Mouse (Mus musculus): Measurements from ENCODE around the gene Prmt8. TPM values are rescaled to one million over a fixed set of nuclear protein-coding genes. Genes with fewer than 3 reads are reported as not detected.

Gene Prmt8
- polyA plus RNA-seq, 1 experiment from 2014 or later = not detected

DNA sequence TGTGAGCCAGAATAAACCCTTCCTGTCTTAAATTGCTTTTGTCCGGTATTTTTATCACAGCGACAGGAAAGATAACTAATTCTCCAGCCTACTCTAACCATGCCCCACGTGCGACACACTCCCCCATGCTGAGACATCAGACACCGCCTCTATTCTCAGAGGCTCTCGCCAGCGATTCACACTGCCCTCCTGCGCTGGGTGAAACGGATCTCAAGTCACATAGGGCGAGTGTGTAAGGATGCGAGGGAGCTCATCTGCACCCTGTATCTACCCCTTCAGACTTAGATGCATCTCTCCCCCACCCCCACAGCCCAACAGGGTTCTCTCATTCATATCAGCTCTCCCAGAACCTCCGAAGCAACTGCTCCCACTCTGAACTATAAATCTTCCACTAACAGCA lies 12.4 kb downstream of the Prmt8 start:
- no peaks in the 10 kb centered on the region for H3K4me1 ChIP-seq (ENCODE audit: insufficient read depth)
- DNase-seq = no peak
- TF ChIP-seq CTCF (IDR thresholded peaks at IDR 0.05; ENCODE audit: low read depth) = no peak
- H3K9me3 ChIP-seq (ENCODE audit: low read depth, low read length) = no peaks in the 10 kb centered on the region
- no peak overlapping the region for H3K4me2 ChIP-seq
- ATAC-seq (ENCODE audit: insufficient read depth) = no peak
- H3K9ac ChIP-seq = no peak overlapping the region
- no peaks in the 10 kb centered on the region for H3K36me3 ChIP-seq (ENCODE audit: insufficient read depth)
- H3K27ac ChIP-seq (ENCODE audit: low read depth) = no peak overlapping the region
- no peak overlapping the region for H3K4me3 ChIP-seq (ENCODE audit: low read depth, low read length)
- H3K27me3 ChIP-seq (ENCODE audit: insufficient read depth, low read length) = no peaks in the 10 kb centered on the region
- WGBS = 31% methylated on average over 12 of the region's 12 CpGs

DNA sequence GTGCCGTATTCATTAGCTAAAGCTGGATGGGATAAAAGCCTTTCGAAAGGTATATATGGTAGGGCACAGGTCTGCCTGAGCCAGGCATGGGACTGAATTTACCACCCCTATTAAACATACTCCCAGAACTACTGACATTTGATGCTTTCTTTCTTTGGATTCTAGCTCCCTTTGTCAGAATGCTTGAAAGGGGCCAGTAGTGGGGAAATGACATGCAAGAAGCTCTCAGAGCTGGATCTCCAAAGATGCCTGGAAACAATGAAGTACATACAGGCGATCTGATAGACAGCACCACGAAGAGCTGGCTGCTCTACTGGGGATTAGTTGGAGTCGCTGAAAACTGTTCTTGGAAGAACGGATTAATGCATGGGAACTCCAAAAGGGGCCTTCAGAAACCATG lies 16.0 kb downstream of the Prmt8 start:
- Histone ChIP-seq H3K27me3 (ENCODE audit: insufficient read depth, low read length) (no peaks in the 10 kb centered on the region), H3K9me3 (ENCODE audit: low read depth, low read length) (no peaks in the 10 kb centered on the region), H3K27ac (ENCODE audit: low read depth) (no peak overlapping the region), H3K4me2 (no peak overlapping the region), H3K9ac (no peak overlapping the region), H3K4me1 (ENCODE audit: insufficient read depth) (no peaks in the 10 kb centered on the region), H3K36me3 (ENCODE audit: insufficient read depth) (no peaks in the 10 kb centered on the region), H3K4me3 (ENCODE audit: low read depth, low read length) (no peak overlapping the region)
- no peak for TF ChIP-seq CTCF (IDR thresholded peaks at IDR 0.05; ENCODE audit: low read depth)
- ATAC-seq (ENCODE audit: insufficient read depth) (no peak), DNase-seq (no peak)
- 78% methylated on average over 6 of the region's 6 CpGs for WGBS

DNA sequence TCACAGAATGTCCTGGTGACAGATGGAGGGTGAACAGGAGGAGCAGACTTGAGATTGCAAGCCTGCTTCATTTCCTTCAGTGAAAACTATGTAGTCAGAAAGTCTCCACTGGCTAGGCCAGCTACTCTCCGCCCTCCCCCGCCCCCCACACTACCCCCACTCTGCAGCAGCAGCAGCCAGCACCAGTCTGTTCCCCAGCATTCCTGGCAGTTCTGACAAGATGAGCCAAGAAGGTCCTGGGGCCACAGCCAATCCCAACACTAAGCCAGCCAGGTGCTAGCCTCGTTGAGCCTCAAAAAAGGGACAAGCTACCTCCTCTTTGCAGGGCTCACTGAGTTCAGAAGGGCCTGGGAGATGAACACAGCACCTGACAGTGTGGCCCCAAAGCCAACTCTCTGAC lies 16.6 kb downstream of the Prmt8 start:
- Histone ChIP-seq H3K36me3 (ENCODE audit: insufficient read depth) (no peaks in the 10 kb centered on the region), H3K27ac (ENCODE audit: low read depth) (no peak overlapping the region), H3K9me3 (ENCODE audit: low read depth, low read length) (no peaks in the 10 kb centered on the region), H3K9ac (no peak overlapping the region), H3K27me3 (ENCODE audit: insufficient read depth, low read length) (no peaks in the 10 kb centered on the region), H3K4me3 (ENCODE audit: low read depth, low read length) (no peak overlapping the region), H3K4me2 (no peak overlapping the region), H3K4me1 (ENCODE audit: insufficient read depth) (no peaks in the 10 kb centered on the region)
- no peak for DNase-seq
- no peak; the same call in 1 of the 2 replicates for ATAC-seq (ENCODE audit: insufficient read depth)
- WGBS = 35% methylated on average over 3 of the region's 3 CpGs
- no peak for TF ChIP-seq CTCF (IDR thresholded peaks at IDR 0.05; ENCODE audit: low read depth)

DNA sequence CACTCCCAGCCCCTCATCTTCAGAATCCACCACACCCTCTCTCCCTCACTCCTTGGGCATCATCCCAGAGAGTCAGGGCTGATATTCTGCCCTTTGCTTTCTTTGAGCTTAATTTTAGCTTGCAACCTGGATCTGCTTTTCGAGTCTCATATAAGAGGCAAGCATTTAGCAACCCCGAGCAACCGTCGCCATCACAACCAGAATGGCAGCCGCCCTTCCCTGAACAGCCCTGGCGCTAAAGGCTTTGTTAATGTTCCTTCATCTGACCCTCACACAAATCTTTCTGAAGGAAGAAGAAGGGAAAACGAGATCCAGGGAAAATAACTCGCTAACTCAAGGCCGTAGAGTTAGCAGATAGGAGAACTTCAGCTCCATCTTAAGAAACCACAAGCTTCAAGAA lies 17.8 kb downstream of the Prmt8 start:
- Histone ChIP-seq H3K27me3 (ENCODE audit: insufficient read depth, low read length) (no peaks in the 10 kb centered on the region), H3K4me1 (ENCODE audit: insufficient read depth) (no peaks in the 10 kb centered on the region), H3K9me3 (ENCODE audit: low read depth, low read length) (no peaks in the 10 kb centered on the region), H3K9ac (no peak overlapping the region), H3K4me3 (ENCODE audit: low read depth, low read length) (no peak overlapping the region), H3K4me2 (no peak overlapping the region), H3K36me3 (ENCODE audit: insufficient read depth) (no peaks in the 10 kb centered on the region), H3K27ac (ENCODE audit: low read depth) (no peak overlapping the region)
- no peak for DNase-seq
- 89% methylated on average over 9 of the region's 9 CpGs for WGBS
- ATAC-seq (ENCODE audit: insufficient read depth) = no peak
- TF ChIP-seq CTCF (IDR thresholded peaks at IDR 0.05; ENCODE audit: low read depth) = no peak

DNA sequence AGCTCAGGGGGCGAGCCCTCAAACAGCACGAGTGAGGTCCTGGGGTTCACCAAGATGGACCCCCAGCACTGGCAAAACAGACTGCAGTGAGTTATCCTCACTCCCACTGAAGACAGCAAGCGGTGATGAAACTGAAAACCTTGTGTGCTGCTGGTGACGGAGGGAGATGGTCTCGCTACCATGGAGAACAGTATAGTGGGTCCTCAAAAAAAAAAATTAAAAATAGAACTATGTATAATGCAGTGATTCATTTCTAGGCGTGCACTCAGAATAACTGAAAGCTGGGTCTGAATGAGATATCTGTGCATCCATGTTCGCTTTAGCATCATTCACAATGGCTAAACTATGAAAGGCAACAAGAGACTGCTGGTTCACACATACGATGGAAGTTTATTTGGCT lies 20.5 kb downstream of the Prmt8 start:
- H3K9me3 ChIP-seq (ENCODE audit: low read depth, low read length) = no peaks in the 10 kb centered on the region
- WGBS = 73% methylated on average over 8 of the region's 8 CpGs
- H3K4me1 ChIP-seq (ENCODE audit: insufficient read depth) = no peaks in the 10 kb centered on the region
- no peak for TF ChIP-seq CTCF (IDR thresholded peaks at IDR 0.05; ENCODE audit: low read depth)
- H3K27ac ChIP-seq (ENCODE audit: low read depth) = no peak overlapping the region
- ATAC-seq (ENCODE audit: insufficient read depth) (no peak), DNase-seq (no peak)
- no peak overlapping the region for H3K4me3 ChIP-seq (ENCODE audit: low read depth, low read length)
- no peak overlapping the region for H3K4me2 ChIP-seq
- H3K9ac ChIP-seq = no peak overlapping the region
- no peaks in the 10 kb centered on the region for H3K27me3 ChIP-seq (ENCODE audit: insufficient read depth, low read length)
- H3K36me3 ChIP-seq (ENCODE audit: insufficient read depth) = no peaks in the 10 kb centered on the region

DNA sequence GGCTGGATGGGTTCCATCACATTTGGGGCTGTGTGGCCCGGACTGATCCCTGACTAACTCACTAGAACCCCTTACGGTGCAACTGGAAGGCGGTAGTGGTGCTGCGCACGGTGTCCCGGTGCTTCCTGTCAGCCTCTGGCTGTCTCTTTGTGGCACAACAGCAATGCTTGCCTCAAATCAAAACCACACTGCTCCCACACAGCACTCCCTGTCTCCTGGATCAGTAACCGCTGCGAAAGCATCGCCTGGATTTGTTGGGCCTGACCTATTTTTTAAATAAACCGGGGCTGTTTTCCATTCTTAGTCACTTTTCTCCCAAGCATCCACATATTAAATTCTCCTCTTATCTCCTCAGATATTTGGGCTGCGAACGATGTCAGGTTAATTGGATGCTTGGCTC lies 27.0 kb downstream of the Prmt8 start:
- ATAC-seq (ENCODE audit: insufficient read depth) (no peak), DNase-seq (no peak)
- Histone ChIP-seq H3K27ac (ENCODE audit: low read depth) (no peak overlapping the region), H3K9ac (no peak overlapping the region), H3K4me1 (ENCODE audit: insufficient read depth) (no peaks in the 10 kb centered on the region), H3K4me2 (no peak overlapping the region), H3K36me3 (ENCODE audit: insufficient read depth) (no peaks in the 10 kb centered on the region), H3K27me3 (ENCODE audit: insufficient read depth, low read length) (no peaks in the 10 kb centered on the region), H3K9me3 (ENCODE audit: low read depth, low read length) (no peaks in the 10 kb centered on the region), H3K4me3 (ENCODE audit: low read depth, low read length) (no peak overlapping the region)
- WGBS = 83% methylated on average over 12 of the region's 12 CpGs
- no peak for TF ChIP-seq CTCF (IDR thresholded peaks at IDR 0.05; ENCODE audit: low read depth)

DNA sequence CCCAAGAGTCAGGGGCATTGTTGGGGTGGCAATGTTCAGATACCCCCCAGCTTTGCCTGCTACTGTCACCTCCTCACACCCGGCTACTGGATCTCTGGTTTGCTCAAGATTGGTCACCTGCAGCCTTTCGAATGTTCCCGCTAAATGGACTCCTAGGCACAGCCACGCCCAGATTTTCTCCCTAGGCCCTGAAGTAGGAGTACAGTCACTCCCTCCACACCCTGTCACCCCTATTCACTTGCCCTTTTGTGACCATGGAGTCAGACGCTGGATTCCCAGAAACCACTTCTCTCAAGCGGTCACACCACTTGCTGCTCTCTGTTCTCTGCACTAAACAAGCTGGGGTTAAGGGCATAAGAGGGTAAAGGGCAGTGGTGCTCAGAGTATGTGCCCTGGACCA lies 28.1 kb downstream of the Prmt8 start:
- no peak for ATAC-seq (ENCODE audit: insufficient read depth)
- no peak overlapping the region for H3K4me2 ChIP-seq
- H3K27me3 ChIP-seq (ENCODE audit: insufficient read depth, low read length) = no peaks in the 10 kb centered on the region
- DNase-seq = no peak
- no peaks in the 10 kb centered on the region for H3K36me3 ChIP-seq (ENCODE audit: insufficient read depth)
- no peak for TF ChIP-seq CTCF (IDR thresholded peaks at IDR 0.05; ENCODE audit: low read depth)
- H3K4me3 ChIP-seq (ENCODE audit: low read depth, low read length) = no peak overlapping the region
- H3K9me3 ChIP-seq (ENCODE audit: low read depth, low read length) = no peaks in the 10 kb centered on the region
- WGBS = 74% methylated on average over 6 of the region's 6 CpGs
- H3K9ac ChIP-seq = no peak overlapping the region
- H3K4me1 ChIP-seq (ENCODE audit: insufficient read depth) = no peaks in the 10 kb centered on the region
- no peak overlapping the region for H3K27ac ChIP-seq (ENCODE audit: low read depth)

DNA sequence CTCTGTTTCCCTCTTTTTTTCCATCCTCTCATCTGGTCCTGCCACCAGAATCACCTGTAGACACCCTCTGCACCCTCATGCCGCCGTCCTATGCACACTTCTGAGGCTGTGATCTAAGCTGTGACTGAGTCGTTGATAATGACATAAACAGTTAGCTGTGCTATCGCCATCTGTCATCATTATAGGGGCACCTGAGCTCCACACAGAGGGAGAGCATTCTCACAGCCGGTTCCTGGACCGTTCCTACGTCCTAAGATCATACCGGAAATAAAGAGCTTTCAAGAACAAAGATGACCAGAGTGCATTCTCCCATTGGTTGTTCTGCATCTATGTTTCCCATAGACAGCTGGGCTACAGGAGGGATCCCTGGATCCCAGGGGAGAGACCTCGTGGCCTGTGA lies 28.6 kb downstream of the Prmt8 start:
- no peak for TF ChIP-seq CTCF (IDR thresholded peaks at IDR 0.05; ENCODE audit: low read depth)
- 46% methylated on average over 9 of the region's 9 CpGs for WGBS
- ATAC-seq (ENCODE audit: insufficient read depth) (no peak), DNase-seq (no peak)
- Histone ChIP-seq H3K36me3 (ENCODE audit: insufficient read depth) (no peaks in the 10 kb centered on the region), H3K4me2 (no peak overlapping the region), H3K27me3 (ENCODE audit: insufficient read depth, low read length) (no peaks in the 10 kb centered on the region), H3K9me3 (ENCODE audit: low read depth, low read length) (no peaks in the 10 kb centered on the region), H3K27ac (ENCODE audit: low read depth) (no peak overlapping the region), H3K4me3 (ENCODE audit: low read depth, low read length) (no peak overlapping the region), H3K9ac (no peak overlapping the region), H3K4me1 (ENCODE audit: insufficient read depth) (no peaks in the 10 kb centered on the region)

Measured in lung, embryonic 14.5 days (tissue).